Mouse (Mus musculus): ENCODE data around the gene Txlna.

Gene Txlna

GRCm38 (mm10) chr4:129600233-129601158, 40.4 kb downstream of the Txlna start, which contains the start of the genes Eif3i and Tmem234:
Eif3i (minus strand) TSS chr4:129600648.
Tmem234 (plus strand) TSS chr4:129600668.
- DNase-seq (ENCODE audit: low read depth in 2 of 2, low spot score in 2 of 2) = peak; percentile 78 to 82

GRCm38 (mm10) chr4:129588865-129589264, 52.0 kb downstream of the Txlna start:
- DNase-seq (ENCODE audit: low read depth in 2 of 2, low spot score in 2 of 2) = no peak

- no peak for DNase-seq (ENCODE audit: low read depth in 2 of 2, low spot score in 2 of 2)
Measured at GRCm38 (mm10) chr4:129586943-129587342, 53.9 kb downstream of the Txlna start.

GRCm38 (mm10) chr4:129585773-129586172, 55.1 kb downstream of the Txlna start:
- no peak for DNase-seq (ENCODE audit: low read depth in 2 of 2, low spot score in 2 of 2)

GRCm38 (mm10) chr4:129584884-129585608, 55.8 kb downstream of the Txlna start:
- DNase-seq (ENCODE audit: low read depth in 2 of 2, low spot score in 2 of 2) = peak; percentile 83 to 89

- no peak for DNase-seq (ENCODE audit: low read depth in 2 of 2, low spot score in 2 of 2)
Measured at GRCm38 (mm10) chr4:129584370-129584769, 56.5 kb downstream of the Txlna start.

GRCm38 (mm10) chr4:129582251-129582650, 58.6 kb downstream of the Txlna start:
- DNase-seq (ENCODE audit: low read depth in 2 of 2, low spot score in 2 of 2) = no peak

GRCm38 (mm10) chr4:129580347-129580746, 60.5 kb downstream of the Txlna start:
- no peak for DNase-seq (ENCODE audit: low read depth in 2 of 2, low spot score in 2 of 2)

- DNase-seq (ENCODE audit: low read depth in 2 of 2, low spot score in 2 of 2) = no peak
Measured at GRCm38 (mm10) chr4:129578466-129578865, 62.4 kb downstream of the Txlna start, which contains the start of gene Fam167b. Fam167b (minus strand) TSS chr4:129578549.

GRCm38 (mm10) chr4:129577688-129578087, 63.2 kb downstream of the Txlna start:
- no peak for DNase-seq (ENCODE audit: low read depth in 2 of 2, low spot score in 2 of 2)

- peak; percentile 49 to 61 for DNase-seq (ENCODE audit: low read depth in 2 of 2, low spot score in 2 of 2)
Measured at GRCm38 (mm10) chr4:129576863-129577491, 63.9 kb downstream of the Txlna start.

All from CD8-positive naive resting alpha-beta T cell, adult 2 months (primary cell).